Mouse (Mus musculus): ENCODE data around the gene Zfp617. TPM values are rescaled to one million over a fixed set of nuclear protein-coding genes. Genes with fewer than 3 reads are reported as not detected.

Zfp617 gene
- 20.8 TPM for polyA plus RNA-seq (2017; shearing (Covaris generic))

DNA sequence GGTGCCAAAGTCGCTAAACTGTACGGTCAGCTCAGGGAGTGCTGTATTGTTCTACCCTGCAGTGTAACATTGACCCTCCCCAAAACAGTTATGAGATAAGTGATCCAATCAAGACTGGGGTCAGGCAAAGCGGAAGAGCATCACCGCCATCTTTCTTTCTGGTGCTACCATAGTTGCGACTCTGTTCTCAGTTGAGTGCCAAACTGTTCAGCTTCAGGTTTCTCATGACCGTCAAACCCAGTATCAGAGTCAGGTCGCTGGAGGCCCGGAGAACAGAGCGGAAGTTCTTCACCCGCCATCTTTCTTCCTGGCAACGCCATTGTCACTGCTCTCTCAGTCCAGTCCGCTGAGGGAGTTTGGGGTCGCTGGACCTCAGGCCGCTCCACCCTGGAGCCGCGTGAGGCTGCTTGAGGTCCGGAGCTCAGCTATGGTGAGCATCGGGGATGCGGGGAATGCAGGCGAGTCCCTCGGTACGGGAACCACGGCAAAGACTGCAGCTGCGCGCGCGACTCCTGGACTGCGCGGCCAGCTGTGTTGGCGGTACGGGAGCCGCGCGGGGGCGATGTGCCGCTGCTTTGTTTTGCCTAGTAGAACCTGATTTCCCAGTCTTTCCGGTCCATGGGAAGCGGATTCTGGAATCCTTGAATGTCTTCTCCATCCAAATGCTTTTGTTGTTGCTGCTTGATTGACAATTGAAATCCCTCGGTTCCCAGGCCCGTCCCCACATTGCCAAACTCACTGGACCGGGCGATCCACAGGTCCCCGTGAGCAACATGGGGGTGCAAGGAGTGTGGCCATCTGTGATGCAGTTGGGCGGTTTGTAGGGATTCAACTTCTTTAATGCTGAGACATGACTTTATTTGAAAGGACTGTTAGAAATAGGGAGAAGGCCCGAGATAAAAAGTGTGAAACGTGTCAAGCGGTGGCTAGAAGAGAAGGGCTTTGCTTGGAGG lies at the start of gene Zfp617, which contains the start of gene Zfp882:
Gene Zfp617, plus strand, starts transcription at position 327 of the 953 bp plus-strand sequence.
Gene Zfp882, plus strand, starts transcription at position 300 of the 953 bp plus-strand sequence.

DNA sequence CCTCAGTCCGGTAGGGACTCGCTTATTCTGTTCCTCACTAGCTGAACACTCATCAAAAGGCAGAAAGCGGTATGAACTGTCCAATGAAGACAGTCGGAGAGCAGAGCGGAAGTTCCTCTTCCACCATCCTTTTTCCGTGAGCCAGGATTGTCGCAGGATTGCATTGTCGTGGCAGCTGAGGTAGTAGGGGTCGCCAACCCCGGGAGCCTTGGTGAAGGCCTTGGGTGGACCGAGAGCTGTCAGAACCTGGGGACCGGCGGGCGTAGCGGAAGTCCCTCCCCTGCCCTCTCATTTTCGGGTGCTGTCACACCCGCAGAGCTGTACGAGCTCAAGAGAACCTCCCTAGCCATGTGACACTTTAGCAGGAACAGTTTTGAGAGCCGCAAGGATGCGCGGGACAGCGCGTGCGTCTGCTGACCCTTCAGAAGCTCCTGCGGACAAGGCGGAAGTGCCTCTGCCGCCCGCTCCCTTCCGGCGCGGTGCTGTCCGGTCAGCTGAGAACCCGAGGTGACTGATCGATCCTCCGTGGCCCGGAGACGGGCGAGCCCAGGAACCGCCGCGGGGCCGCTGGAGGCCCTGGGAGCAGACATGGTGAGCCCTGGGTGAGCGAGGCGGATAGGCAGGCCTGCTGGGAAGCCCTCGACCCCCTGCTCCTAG lies 26.7 kb upstream of the Zfp617 start, which contains the start of gene Zfp709:
Gene Zfp709, plus strand, starts transcription at position 402 of the 657 bp plus-strand sequence.

DNA sequence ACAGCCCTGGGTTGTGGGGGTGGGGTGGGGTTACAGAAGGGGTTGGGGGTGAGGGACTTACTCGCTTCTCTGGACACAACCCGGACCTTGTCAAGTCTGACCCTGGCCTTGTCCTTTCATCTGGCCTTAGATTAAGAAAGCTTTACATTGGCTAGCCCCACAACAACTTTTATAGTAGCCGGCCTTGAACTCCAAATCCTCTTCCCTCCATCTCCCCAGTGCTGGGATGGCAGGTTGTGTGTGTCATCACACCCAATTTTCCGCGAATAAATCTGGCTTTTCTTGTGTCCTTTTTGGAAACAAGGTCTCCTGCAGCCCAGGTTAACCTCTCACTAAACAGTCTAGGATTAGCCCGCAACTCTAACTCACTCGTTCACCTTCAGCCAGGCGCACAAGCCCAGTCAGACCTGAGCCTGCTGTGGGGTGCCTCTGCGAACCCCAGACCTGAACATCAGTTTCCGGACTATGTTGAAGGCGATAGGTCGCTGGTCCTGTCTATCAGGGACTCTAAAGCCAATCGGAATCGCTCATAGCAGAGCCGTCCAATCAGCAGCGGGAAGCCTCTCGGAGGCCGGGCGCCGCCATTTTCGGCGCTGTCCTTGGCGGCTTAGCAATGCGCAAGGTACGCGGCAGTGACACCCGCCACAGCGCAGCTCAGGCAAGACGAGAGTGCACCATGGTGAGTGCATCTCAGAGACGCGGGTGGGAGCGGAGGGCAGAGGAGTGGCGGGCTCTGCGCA lies 42.2 kb downstream of the Zfp617 start, which contains the start of gene Zfp961:
Gene Zfp961, plus strand, starts transcription at position 557 of the 740 bp plus-strand sequence.

Other genes starting within 250 kb of the Zfp617 start
- 0.46 TPM for gene Unc13a, start 236.9 kb upstream of the Zfp617 start, polyA plus RNA-seq (2017; shearing (Covaris generic))
- 171 TPM for gene Jak3, start 232.3 kb upstream of the Zfp617 start, polyA plus RNA-seq (2017; shearing (Covaris generic))
- gene Insl3, start 219.4 kb upstream of the Zfp617 start, polyA plus RNA-seq (2017; shearing (Covaris generic)) = 24.7 TPM
- 5.7 TPM for gene B3gnt3, start 206.8 kb upstream of the Zfp617 start, polyA plus RNA-seq (2017; shearing (Covaris generic))
- gene Fcho1, start 182.9 kb upstream of the Zfp617 start, polyA plus RNA-seq (2017; shearing (Covaris generic)) = 291 TPM
- 12.1 TPM for gene Zfp709, start 26.6 kb upstream of the Zfp617 start, polyA plus RNA-seq (2017; shearing (Covaris generic))
- gene Zfp882, start within 50 bp of the Zfp617 start, polyA plus RNA-seq (2017; shearing (Covaris generic)) = 6.8 TPM
- gene Zfp961, start 42.4 kb downstream of the Zfp617 start, polyA plus RNA-seq (2017; shearing (Covaris generic)) = 30.7 TPM
- gene Cyp4f18, start 101.0 kb downstream of the Zfp617 start, polyA plus RNA-seq (2017; shearing (Covaris generic)) = 0.87 TPM
- 0.20 TPM for gene Olfr372, start 132.6 kb downstream of the Zfp617 start, polyA plus RNA-seq (2017; shearing (Covaris generic))
- gene Olfr373, start 174.5 kb downstream of the Zfp617 start, polyA plus RNA-seq (2017; shearing (Covaris generic)) = 0.24 TPM
- gene Olfr374, start 198.4 kb downstream of the Zfp617 start, polyA plus RNA-seq (2017; shearing (Covaris generic)) = 0.22 TPM
- gene Tpm4, start 226.3 kb downstream of the Zfp617 start, polyA plus RNA-seq (2017; shearing (Covaris generic)) = 367 TPM